Mouse (Mus musculus) B cell, adult 2 months (primary cell): Measurements from ENCODE around the gene Scn4b.

Experiments
- DNase-seq, 2 experiments: peaks; one replicate each; pipeline ENCODE4 v3.0.0; 2022

Scn4b gene

GRCm38 (mm10) chr9:45138191-45139032, at the start of gene Scn4b:
Gene Scn4b (plus strand): TSS chr9:45138395.
- peak; percentile 45 to 47 for DNase-seq

GRCm38 (mm10) chr9:45090811-45091210, 47.4 kb upstream of the Scn4b start:
- DNase-seq, result no peak

GRCm38 (mm10) chr9:45092641-45093040, 45.6 kb upstream of the Scn4b start:
- DNase-seq, result no peak

- no peak for DNase-seq
Observed at GRCm38 (mm10) chr9:45095149-45095937, 42.9 kb upstream of the Scn4b start.

- no peak for DNase-seq
Observed at GRCm38 (mm10) chr9:45097877-45098276, 40.3 kb upstream of the Scn4b start.

GRCm38 (mm10) chr9:45098426-45098825, 39.8 kb upstream of the Scn4b start:
- no peak for DNase-seq

GRCm38 (mm10) chr9:45102528-45102927, 35.7 kb upstream of the Scn4b start:
- no peak for DNase-seq

GRCm38 (mm10) chr9:45103211-45103979, 34.8 kb upstream of the Scn4b start:
- no peak for DNase-seq

GRCm38 (mm10) chr9:45105596-45106374, 32.4 kb upstream of the Scn4b start:
- DNase-seq, result no peak

GRCm38 (mm10) chr9:45115706-45116105, 22.5 kb upstream of the Scn4b start:
- peak; percentile 36 to 41 for DNase-seq

- peak; percentile 60 to 61 for DNase-seq
Observed at GRCm38 (mm10) chr9:45116819-45117218, 21.4 kb upstream of the Scn4b start.

- DNase-seq, result no peak
Observed at GRCm38 (mm10) chr9:45117741-45118431, 20.3 kb upstream of the Scn4b start, which contains the start of gene Scn2b. Gene Scn2b (plus strand): TSS chr9:45117782.

GRCm38 (mm10) chr9:45118552-45118951, 19.6 kb upstream of the Scn4b start:
- DNase-seq, result no peak

GRCm38 (mm10) chr9:45119316-45119953, 18.8 kb upstream of the Scn4b start:
- DNase-seq, result no peak

GRCm38 (mm10) chr9:45119954-45120530, 18.2 kb upstream of the Scn4b start:
- no peak for DNase-seq

- DNase-seq, result no peak
Observed at GRCm38 (mm10) chr9:45120567-45120966, 17.6 kb upstream of the Scn4b start.

- DNase-seq, result no peak
Observed at GRCm38 (mm10) chr9:45121001-45121400, 17.2 kb upstream of the Scn4b start.

- DNase-seq, result peak; percentile 84 to 85
Observed at GRCm38 (mm10) chr9:45121769-45122168, 16.4 kb upstream of the Scn4b start.

- peak; percentile 89 to 92 for DNase-seq
Observed at GRCm38 (mm10) chr9:45122209-45122761, 15.9 kb upstream of the Scn4b start.

GRCm38 (mm10) chr9:45125211-45125610, 13.0 kb upstream of the Scn4b start:
- no peak for DNase-seq
